Mouse (Mus musculus) myocyte (in vitro differentiated cells): ENCODE data around the gene Tas2r129. TPM values are rescaled to one million over a fixed set of nuclear protein-coding genes. Genes with fewer than 3 reads are reported as not detected.
"Not testable (repeated sequence)": the region's sequence is repeated elsewhere in the genome, so short reads cannot be mapped to it uniquely, and the experiment has no call there.

Experiments used
- H3K27me3 ChIP-seq: one replicate; pipeline ENCODE4 v1.6.1; 2011; ENCODE audit not compliant: control insufficient read depth, insufficient read depth, insufficient read length
- H3K36me3 ChIP-seq: one replicate; pipeline ENCODE4 v1.6.1; 2011; ENCODE audit not compliant: control insufficient read depth, insufficient read depth
- H3K4me2 ChIP-seq: one replicate; pipeline ENCODE4 v1.6.1; 2011; ENCODE audit warnings: low read depth, control low read depth
- H3K4me3 ChIP-seq: one replicate; pipeline ENCODE4 v1.5.1; 2011; ENCODE audit warnings: mild to moderate bottlenecking, control low read depth, moderate library complexity
- H3K79me2 ChIP-seq: one replicate; pipeline ENCODE4 v1.6.1; 2011; ENCODE audit not compliant: control insufficient read depth, insufficient read depth
- H3ac ChIP-seq: one replicate; pipeline ENCODE4 v1.6.1; 2011; ENCODE audit not compliant: control insufficient read depth, insufficient read length
- CEBPB ChIP-seq: IDR thresholded peaks from 2 replicates; pipeline ENCODE4 v1.6.1; 2011; ENCODE audit warnings: mild to moderate bottlenecking, moderate library complexity; ENCODE audit not compliant: poor library complexity, insufficient read depth, severe bottlenecking
- E2F4 ChIP-seq: IDR thresholded peaks from one replicate; pipeline ENCODE4 v1.6.1; 2011; ENCODE audit warnings: mild to moderate bottlenecking, control low read depth, moderate library complexity; ENCODE audit not compliant: insufficient read depth
- MAX ChIP-seq: IDR thresholded peaks from one replicate; pipeline ENCODE4 v1.6.1; 2011; ENCODE audit warnings: low read depth, mild to moderate bottlenecking, control low read depth
- MYOD1 ChIP-seq, 3 experiments: IDR thresholded peaks; one replicate each; pipeline ENCODE4 v1.6.1; 2011; ENCODE audit warnings: control low read depth in 2 of 3, low read depth in 2 of 3, mild to moderate bottlenecking in 2 of 3, moderate library complexity in 1 of 3; ENCODE audit not compliant: insufficient read length in 2 of 3, control insufficient read depth in 1 of 3
- MYOG ChIP-seq, 3 experiments: IDR thresholded peaks; one replicate each; pipeline ENCODE4 v1.6.1; 2011; ENCODE audit warnings: control low read depth in 2 of 3, low read depth in 2 of 3, mild to moderate bottlenecking in 2 of 3; ENCODE audit not compliant: insufficient read length in 2 of 3, control insufficient read depth in 1 of 3, insufficient read depth in 1 of 3
- POLR2A ChIP-seq: IDR thresholded peaks from one replicate; pipeline ENCODE4 v1.6.1; 2011; ENCODE audit warnings: low read depth, mild to moderate bottlenecking, control low read depth, moderate library complexity; ENCODE audit not compliant: insufficient read length
- POLR2AphosphoS2 ChIP-seq: IDR thresholded peaks from one replicate; pipeline ENCODE4 v1.6.1; 2011; ENCODE audit warnings: low read depth, control low read depth; ENCODE audit not compliant: insufficient read length
- REST ChIP-seq: IDR thresholded peaks from one replicate; pipeline ENCODE4 v1.6.1; 2011; ENCODE audit warnings: mild to moderate bottlenecking, control low read depth, moderate library complexity; ENCODE audit not compliant: insufficient read depth, insufficient read length
- SRF ChIP-seq: IDR thresholded peaks from one replicate; pipeline ENCODE4 v1.6.1; 2011; ENCODE audit warnings: low read depth; ENCODE audit not compliant: control insufficient read depth, insufficient read length
- TCF12 ChIP-seq: IDR thresholded peaks from one replicate; pipeline ENCODE4 v1.6.1; 2011; ENCODE audit warnings: mild to moderate bottlenecking, control low read depth; ENCODE audit not compliant: poor library complexity, insufficient read depth, severe bottlenecking
- TCF3 ChIP-seq: IDR thresholded peaks from one replicate; pipeline ENCODE4 v1.6.1; 2011; ENCODE audit warnings: low read depth, control low read depth; ENCODE audit not compliant: insufficient read length
- USF1 ChIP-seq: IDR thresholded peaks from one replicate; pipeline ENCODE4 v1.6.1; 2011; ENCODE audit warnings: low read depth, mild to moderate bottlenecking, control low read depth, moderate library complexity
- polyA plus RNA-seq: library from polyadenylated mRNA; unstranded; fragments of >200 nt; fragmentation: generic; extraction: Trizol; gene quantifications from one replicate; pipeline ENCODE4 v1.2.1, GENCODE M21; 2012; ENCODE audit warnings: missing spikeins

Tas2r129 gene
- not detected for polyA plus RNA-seq

- Histone ChIP-seq H3K36me3 (no peaks in the 10 kb centered on the region), H3ac (no peak within 1 kb of the TSS)
- TF ChIP-seq E2F4: no peak
- TF ChIP-seq POLR2AphosphoS2: no peak
- TF ChIP-seq POLR2A: no peak
- no peak for TF ChIP-seq MYOD1 (IDR thresholded peaks at IDR 0.05; ENCODE audit: control insufficient read depth in 1 of 3, insufficient read length in 2 of 3, low read depth in 2 of 3)
- TF ChIP-seq TCF12: no peak
- no peak for TF ChIP-seq USF1
- no peak for TF ChIP-seq SRF
- no peak for TF ChIP-seq MYOG (IDR thresholded peaks at IDR 0.05; ENCODE audit: control insufficient read depth in 1 of 3, insufficient read depth in 1 of 3, insufficient read length in 2 of 3, low read depth in 2 of 3)
- no peak for TF ChIP-seq CEBPB
Measured at GRCm38 (mm10) chr6:132950802-132951201, at the start of gene Tas2r129. Gene Tas2r129 (plus strand): TSS chr6:132951102.

DNA sequence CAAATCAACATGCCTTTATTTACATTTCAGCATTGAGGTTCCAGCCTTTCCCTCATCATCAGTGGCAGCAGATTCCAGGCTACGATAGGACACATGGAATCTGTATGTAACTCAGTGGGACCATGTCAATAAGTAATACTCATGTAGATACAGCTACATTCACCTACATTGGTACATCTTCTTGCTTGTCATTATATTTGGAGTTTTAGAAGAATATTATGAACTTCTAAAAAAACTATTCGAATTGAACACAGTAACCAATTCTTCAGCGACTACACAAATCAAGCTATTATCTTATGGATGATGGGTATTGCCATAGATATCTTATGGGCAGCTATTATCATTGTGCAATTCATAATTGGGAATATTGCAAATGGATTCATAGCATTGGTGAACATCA, 41.6 kb upstream of the Tas2r129 start, which contains the start of gene Tas2r125:
Gene Tas2r125, plus strand, starts transcription at position 301 of the 400 bp plus-strand sequence.
- Histone ChIP-seq H3ac (no peak within 1 kb of the TSS), H3K79me2 (no peaks in the 10 kb centered on the region), H3K4me3 (no peak within 1 kb of the TSS), H3K4me2 (no peak within 1 kb of the TSS), H3K27me3 (no peaks in the 10 kb centered on the region), H3K36me3 (no peaks in the 10 kb centered on the region)
- TF ChIP-seq REST: no peak
- no peak for TF ChIP-seq TCF3
- no peak for TF ChIP-seq MYOD1 (IDR thresholded peaks at IDR 0.05; ENCODE audit: control insufficient read depth in 1 of 3, insufficient read length in 2 of 3, low read depth in 2 of 3)
- no peak for TF ChIP-seq POLR2A
- TF ChIP-seq CEBPB: no peak
- no peak for TF ChIP-seq MYOG (IDR thresholded peaks at IDR 0.05; ENCODE audit: control insufficient read depth in 1 of 3, insufficient read depth in 1 of 3, insufficient read length in 2 of 3, low read depth in 2 of 3)
- TF ChIP-seq POLR2AphosphoS2: no peak
- no peak for TF ChIP-seq SRF
- no peak for TF ChIP-seq TCF12
- TF ChIP-seq USF1: no peak
- no peak for TF ChIP-seq MAX
- TF ChIP-seq E2F4: no peak

More at GRCm38 (mm10) chr6:132950802-132951201, at the start of gene Tas2r129:
- no peak within 1 kb of the TSS for H3K4me3 ChIP-seq
- H3K4me2 ChIP-seq: no peak within 1 kb of the TSS
- H3K79me2 ChIP-seq: no peaks in the 10 kb centered on the region
- no peaks in the 10 kb centered on the region for H3K27me3 ChIP-seq

DNA sequence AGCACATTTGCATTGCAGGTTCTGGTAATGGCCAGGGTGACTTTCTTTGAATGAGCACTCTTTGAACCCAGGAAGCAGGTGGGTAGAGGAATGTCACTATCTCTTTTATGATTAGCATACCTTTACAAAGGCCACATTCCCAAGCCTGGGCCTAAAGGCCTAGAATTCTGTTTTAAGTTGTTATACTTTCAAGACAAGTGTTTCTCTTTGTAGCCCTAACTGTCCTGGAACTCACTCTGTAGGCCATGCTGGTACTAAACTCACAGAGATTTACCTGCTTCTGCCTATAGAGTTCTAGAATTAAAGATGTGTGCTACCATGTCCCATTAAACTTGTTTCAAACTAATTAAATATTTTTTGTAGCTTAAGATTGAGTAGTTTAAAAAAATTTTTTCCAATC, 9.5 kb upstream of the Tas2r129 start:
- H3K79me2 ChIP-seq, H3K36me3 ChIP-seq, H3K4me3 ChIP-seq, H3ac ChIP-seq, H3K27me3 ChIP-seq, H3K4me2 ChIP-seq: not testable (repeated sequence)

- no peak within 1 kb of the TSS for H3K4me3 ChIP-seq
- no peaks in the 10 kb centered on the region for H3K36me3 ChIP-seq
- H3K4me2 ChIP-seq: no peak within 1 kb of the TSS
- no peak within 1 kb of the TSS for H3ac ChIP-seq
- H3K27me3 ChIP-seq: no peaks in the 10 kb centered on the region
- no peaks in the 10 kb centered on the region for H3K79me2 ChIP-seq
- TF ChIP-seq MAX (no peak), USF1 (no peak), TCF12 (no peak), POLR2A (no peak), POLR2AphosphoS2 (no peak), CEBPB (no peak), REST (no peak), TCF3 (no peak), E2F4 (no peak), MYOG (IDR thresholded peaks at IDR 0.05; ENCODE audit: control insufficient read depth in 1 of 3, insufficient read depth in 1 of 3, insufficient read length in 2 of 3, low read depth in 2 of 3) (no peak), SRF (no peak), MYOD1 (IDR thresholded peaks at IDR 0.05; ENCODE audit: control insufficient read depth in 1 of 3, insufficient read length in 2 of 3, low read depth in 2 of 3) (no peak)
Measured at GRCm38 (mm10) chr6:132957819-132958218, 6.9 kb downstream of the Tas2r129 start, which contains the start of gene Tas2r131. Gene Tas2r131 (minus strand): TSS chr6:132957919.

DNA sequence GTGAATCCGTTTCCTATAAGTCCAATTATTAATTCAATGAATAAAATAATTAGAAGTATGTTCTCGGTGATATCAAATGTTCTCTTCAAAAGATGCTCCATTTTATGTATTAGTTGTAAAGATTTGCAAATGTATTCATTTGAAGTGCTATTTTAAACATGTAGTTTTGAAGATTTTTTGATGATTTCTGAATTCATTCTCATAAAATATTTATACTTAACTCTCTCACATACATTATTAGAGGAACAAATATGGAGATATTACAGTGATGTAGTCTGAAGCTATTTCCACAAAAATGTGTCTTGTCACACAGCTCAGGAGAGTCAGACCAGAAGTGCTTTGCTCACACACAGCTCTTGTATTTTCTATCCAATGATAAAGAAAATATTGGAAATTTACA, 30.0 kb downstream of the Tas2r129 start, which contains the start of gene Tas2r109:
Gene Tas2r109, minus strand, starts transcription at position 101 of the 400 bp plus-strand sequence.
- H3K36me3 ChIP-seq: no peaks in the 10 kb centered on the region
- no peak within 1 kb of the TSS for H3K4me3 ChIP-seq
- H3K27me3 ChIP-seq: no peaks in the 10 kb centered on the region
- H3ac ChIP-seq: no peak within 1 kb of the TSS
- TF ChIP-seq POLR2A (no peak), MAX (no peak), TCF12 (no peak), POLR2AphosphoS2 (no peak), E2F4 (no peak)
- no peak within 1 kb of the TSS for H3K4me2 ChIP-seq
- H3K79me2 ChIP-seq: no peaks in the 10 kb centered on the region

Other genes starting within 250 kb of the Tas2r129 start
- not detected for gene Tas2r122, start 239.2 kb upstream of the Tas2r129 start, polyA plus RNA-seq
- not detected for gene Tas2r115, start 213.1 kb upstream of the Tas2r129 start, polyA plus RNA-seq
- gene Tas2r124, start 196.4 kb upstream of the Tas2r129 start, polyA plus RNA-seq: not detected
- gene Tas2r102, start 189.0 kb upstream of the Tas2r129 start, polyA plus RNA-seq: not detected
- gene Tas2r136, start 172.9 kb upstream of the Tas2r129 start, polyA plus RNA-seq: not detected
- not detected for gene Tas2r117, start 148.3 kb upstream of the Tas2r129 start, polyA plus RNA-seq
- not detected for gene Tas2r123, start 104.0 kb upstream of the Tas2r129 start, polyA plus RNA-seq
- gene Tas2r116, start 95.7 kb upstream of the Tas2r129 start, polyA plus RNA-seq: not detected
- not detected for gene Tas2r110, start 83.1 kb upstream of the Tas2r129 start, polyA plus RNA-seq
- not detected for gene Tas2r113, start 58.1 kb upstream of the Tas2r129 start, polyA plus RNA-seq
- not detected for gene Tas2r125, start 41.5 kb upstream of the Tas2r129 start, polyA plus RNA-seq
- not detected for gene Tas2r131, start 6.8 kb downstream of the Tas2r129 start, polyA plus RNA-seq
- not detected for gene Tas2r109, start 29.9 kb downstream of the Tas2r129 start, polyA plus RNA-seq
- gene Tas2r103, start 86.0 kb downstream of the Tas2r129 start, polyA plus RNA-seq: not detected
- gene Tas2r140, start 104.7 kb downstream of the Tas2r129 start, polyA plus RNA-seq: not detected
- 33.1 TPM for gene Smim10l1, start 153.8 kb downstream of the Tas2r129 start, polyA plus RNA-seq